Mouse (Mus musculus) NIH3T3 (cell line): ENCODE data around the gene Tvp23a.
A peak's percentile ranks its signal among the peaks of the same experiment; 100 is the strongest.

Experiments
- DNase-seq: peaks from one replicate; pipeline ENCODE4 v3.0.0-alpha.2; 2012; ENCODE audit warnings: low read depth

The Tvp23a gene

GRCm38 (mm10) chr16:10447264-10447594, at the start of gene Tvp23a:
Tvp23a (minus strand) TSS chr16:10447362.
- DNase-seq: peak; percentile 95

GRCm38 (mm10) chr16:10495824-10496298, 48.7 kb upstream of the Tvp23a start:
- no peak for DNase-seq

DNA sequence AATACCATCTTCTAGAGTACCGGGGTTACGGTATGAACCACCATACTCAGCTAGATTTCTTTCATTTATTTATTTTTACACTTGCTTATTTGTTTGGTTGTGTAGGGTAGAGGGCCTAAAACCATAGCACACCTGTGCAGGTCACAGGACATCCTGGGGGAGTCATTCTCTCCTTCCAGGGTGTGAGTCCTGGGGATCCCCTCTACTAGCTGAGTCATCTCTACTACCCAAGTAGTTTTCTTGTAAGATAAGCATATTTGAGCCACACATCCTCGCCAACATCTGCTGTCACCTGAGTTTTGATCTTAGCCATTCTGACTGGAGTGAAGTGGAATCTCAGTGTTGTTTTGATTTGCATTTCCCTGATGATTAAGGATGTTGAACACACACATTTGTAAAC, 45.4 kb upstream of the Tvp23a start:
- no peak for DNase-seq

GRCm38 (mm10) chr16:10491716-10492115, 44.6 kb upstream of the Tvp23a start:
- DNase-seq: no peak

DNA sequence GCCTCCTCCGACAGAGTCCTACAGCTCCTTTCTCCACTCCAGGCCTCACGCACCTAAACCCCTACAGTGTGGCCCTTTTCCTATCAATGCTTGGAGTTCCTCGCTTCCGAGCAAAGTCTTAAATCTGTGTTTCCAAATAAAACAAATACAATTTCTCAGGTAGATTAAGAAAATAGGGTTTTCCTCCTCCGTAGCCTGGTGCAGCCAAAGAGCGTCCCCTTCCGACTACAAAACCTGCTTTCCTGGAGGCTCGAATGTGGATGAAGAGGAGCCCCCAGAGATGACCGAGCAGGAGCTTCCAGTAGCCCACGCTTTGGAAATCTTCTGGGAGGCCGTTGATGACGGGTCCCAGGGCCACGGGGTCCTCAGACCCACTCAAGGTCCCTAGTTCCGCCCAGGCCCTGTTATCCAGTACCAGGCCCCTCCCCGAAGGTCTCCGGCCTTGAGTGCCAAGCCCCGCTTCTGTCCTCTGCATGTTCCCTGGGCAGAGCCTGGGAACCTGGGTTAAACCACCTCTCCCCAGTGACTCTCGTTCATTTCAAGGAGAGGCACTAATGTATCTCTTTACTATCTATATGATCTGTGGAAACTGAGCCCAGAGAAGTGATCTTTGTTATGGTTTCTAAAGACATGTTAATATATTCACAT, 43.5 kb upstream of the Tvp23a start:
- DNase-seq: no peak

DNA sequence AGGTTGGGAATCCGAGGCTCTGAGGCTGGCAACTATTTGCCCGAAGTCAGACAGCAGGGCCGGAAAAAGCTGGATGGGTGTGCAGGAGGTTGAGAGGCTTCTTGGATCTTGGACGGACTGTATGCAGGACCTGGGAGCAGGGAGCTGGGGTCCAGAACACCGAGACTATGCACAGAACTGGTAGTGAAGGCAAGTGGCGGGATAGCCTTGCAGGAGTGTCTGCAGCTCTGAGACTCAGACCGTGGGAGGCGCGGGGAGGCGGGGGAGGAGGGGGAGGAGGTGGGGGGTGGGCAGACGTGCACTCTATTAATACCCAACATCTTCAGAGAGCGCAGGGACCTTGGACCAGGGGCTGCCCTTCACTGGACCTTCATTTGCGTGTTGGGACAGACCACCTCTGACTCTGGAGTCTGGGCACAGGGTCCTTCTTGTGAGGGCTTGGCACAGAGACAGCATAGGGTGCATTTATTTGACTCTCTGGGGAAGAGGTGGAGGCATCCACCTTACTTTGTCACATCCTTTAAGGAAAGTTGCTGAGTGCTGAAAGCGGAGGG, 42.8 kb upstream of the Tvp23a start:
- DNase-seq: no peak

GRCm38 (mm10) chr16:10489483-10489882, 42.3 kb upstream of the Tvp23a start:
- DNase-seq: peak; percentile 15

- DNase-seq: no peak
These were observed 41.8 kb upstream of the Tvp23a start for GRCm38 (mm10) chr16:10488769-10489481.

DNA sequence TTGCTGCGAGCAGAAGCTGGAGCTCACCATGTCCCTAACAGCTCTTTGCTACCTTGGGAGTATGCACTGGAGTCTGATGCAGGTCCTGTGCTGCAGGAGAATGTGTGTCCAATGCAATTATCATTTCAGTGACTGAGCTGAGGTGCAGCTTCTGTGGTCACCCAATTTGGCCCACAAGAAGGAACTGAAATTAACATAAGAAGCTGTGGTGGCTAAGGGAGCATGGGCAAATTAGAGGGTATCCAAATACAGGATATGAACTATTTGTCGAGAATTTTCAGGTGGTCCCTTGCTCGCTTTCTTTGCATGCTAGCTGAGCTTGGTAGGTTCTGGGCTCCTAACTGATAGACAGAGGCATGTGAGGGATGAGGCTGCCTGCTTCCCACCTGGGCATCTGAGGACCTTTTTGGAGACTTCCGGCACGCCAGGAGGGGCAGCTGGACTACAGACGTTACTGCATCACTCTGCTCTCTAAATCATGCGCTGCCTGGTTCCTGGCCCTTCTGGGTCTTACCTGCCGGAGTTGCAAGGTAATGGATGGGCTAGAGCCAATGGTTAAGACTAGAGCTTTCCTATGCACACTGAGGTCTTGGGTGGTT, 40.8 kb upstream of the Tvp23a start:
- no peak for DNase-seq

DNA sequence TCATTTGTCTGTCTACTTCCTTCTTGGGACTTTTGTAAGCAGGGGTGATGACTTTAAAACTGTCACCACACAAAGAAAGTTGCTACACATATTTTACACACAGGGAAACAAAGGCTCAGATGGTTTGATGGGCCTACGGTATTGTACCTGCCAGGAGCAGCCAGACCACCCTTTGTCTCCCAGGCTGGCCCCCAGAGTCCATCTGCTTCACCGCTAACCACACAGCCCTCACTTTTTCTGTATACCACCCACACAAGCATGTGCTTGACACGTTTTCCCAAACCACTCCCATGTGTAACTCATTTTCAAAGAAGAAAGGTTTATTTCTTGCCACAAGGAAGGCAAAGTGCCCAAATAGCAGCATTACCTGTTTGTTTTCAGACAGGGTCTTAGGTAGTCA, 39.8 kb upstream of the Tvp23a start:
- no peak for DNase-seq

- no peak for DNase-seq
These were observed 35.2 kb upstream of the Tvp23a start for GRCm38 (mm10) chr16:10482343-10482742.

- no peak for DNase-seq
These were observed 32.7 kb upstream of the Tvp23a start, which contains the start of gene Ciita for GRCm38 (mm10) chr16:10479857-10480256. Ciita (plus strand) TSS chr16:10480059.

- DNase-seq: no peak
These were observed 28.8 kb upstream of the Tvp23a start for GRCm38 (mm10) chr16:10475919-10476318.

GRCm38 (mm10) chr16:10474956-10475355, 27.8 kb upstream of the Tvp23a start:
- DNase-seq: no peak

- no peak for DNase-seq
These were observed 24.8 kb upstream of the Tvp23a start for GRCm38 (mm10) chr16:10471950-10472349.

DNA sequence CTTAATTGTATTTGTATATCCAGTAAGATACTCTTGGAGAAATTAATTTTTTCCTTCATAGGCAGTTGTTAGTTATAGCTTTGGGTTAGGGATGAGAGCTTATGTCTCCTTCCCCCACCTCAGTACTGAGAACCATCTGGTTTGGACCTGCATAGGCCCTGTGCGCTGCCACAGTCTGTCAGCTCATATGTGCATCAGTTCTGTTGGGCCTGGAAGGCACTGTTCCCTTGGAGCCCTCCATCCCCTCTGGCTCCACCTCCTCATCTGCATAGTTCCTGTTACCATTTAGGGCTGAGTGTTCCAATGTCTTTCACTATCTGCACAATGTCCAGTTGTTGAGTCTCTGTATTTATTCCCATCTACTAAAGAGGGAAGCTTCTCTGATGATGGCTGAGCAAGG, 21.0 kb upstream of the Tvp23a start:
- DNase-seq: no peak

DNA sequence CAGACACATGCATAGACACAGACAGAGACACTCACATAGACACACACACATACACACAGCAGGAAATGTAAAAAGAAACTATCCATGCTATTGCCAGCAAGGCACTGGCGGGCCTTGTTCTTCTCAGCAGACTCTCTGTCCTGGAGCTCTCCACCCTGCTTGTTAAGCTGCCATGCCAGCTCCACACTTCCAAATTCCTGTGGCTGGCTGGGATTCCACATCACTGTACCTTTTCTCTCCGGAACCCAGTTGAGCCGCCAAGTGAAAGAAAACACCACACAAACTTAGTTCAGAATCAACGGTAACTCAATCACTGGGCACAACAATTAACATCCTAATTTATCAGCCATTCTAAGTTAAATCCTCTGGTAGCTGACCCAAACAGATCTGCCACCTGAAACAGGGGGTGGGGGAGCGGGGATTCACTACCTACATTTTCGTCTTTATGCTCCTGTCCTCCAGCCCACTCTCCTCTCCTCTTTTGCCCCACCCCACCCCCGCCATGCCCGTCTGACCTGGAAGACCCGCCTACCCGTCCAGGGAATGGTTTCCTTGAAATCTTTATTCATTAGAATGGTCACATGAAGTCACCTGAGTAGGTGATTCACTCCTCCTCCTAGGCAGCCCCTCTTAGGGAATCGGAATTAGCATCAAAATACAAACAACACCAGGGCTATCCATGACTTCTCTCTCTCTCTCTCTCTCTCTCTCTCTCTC, 20.4 kb upstream of the Tvp23a start:
- peak; percentile 24 for DNase-seq

DNA sequence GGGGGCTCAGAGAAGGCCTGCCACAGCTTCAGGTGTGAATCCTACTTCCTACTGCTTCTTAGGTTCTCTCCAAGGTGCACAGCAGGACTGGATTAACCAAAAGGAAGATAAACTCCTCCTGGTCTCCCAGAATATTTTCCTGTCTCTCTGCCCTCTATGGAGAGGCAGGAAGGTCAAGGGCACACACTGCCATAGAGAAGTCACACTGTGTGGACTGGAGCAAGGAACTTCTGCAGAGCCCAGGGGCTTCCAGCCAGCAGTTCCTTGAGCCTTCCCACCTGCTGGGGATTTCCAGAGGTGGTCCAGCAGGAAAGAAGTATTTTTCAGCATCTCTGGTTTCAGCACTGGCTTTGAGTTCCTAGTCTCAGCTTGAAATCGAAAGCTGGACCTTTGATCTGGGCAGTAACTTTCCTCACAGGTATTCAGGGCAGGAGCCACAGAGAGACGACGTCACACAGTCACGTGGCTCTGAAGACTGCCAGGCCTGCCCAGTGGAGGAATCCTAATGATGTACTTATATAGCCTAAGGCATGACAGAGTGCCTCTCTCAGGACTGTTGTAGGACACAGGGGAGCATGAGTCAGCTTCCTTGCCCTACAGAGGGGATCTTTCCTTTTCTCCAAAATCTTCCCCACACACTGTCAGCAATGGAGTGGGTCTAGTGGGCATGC, 18.0 kb upstream of the Tvp23a start:
- DNase-seq: peak; percentile 53

GRCm38 (mm10) chr16:10461178-10461577, 14.0 kb upstream of the Tvp23a start:
- no peak for DNase-seq

DNA sequence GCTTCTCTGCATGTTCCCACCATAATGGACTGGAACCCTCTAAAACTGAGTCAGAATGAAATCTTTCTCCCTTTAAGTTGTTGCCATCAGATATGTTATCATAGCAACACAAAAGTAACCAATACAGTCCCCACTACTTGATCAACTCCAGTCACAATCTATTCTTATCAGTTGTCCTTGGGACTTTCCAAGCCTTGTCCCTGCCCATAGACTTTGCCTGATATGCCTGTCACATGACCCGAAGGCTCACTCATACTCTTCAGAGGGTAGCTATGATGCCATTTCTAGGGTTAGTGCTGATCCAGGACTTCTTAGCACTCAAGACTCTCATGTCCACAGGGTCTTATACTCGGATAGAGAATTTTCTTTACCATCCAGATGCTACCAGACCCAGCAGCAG, 13.0 kb upstream of the Tvp23a start:
- no peak for DNase-seq

DNA sequence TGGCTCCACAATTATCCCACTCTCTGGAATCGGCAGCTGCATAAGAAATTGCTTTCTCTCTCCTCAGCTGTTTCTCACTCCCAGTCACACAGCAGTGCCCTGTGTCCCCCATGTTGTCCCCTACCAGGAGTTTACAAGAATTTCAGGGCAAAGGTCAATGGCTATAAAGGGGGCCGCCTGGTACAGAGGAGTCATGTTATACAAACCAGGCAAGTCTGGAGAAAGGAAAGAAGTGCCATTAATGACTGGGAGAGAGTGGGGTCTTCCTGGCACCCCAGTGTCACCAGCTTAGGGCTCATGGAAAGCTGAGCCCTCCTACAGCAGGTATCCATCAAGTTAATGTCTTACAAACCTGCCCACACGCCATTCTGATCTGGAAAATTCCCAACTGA, 7.4 kb upstream of the Tvp23a start:
- no peak for DNase-seq
